In genomic region chr11:81680511-81680910, GRCm38 (mm10) we compare ENCODE assay signal across 18 mouse cellular contexts.
DNase-seq lines count a peak whose midpoint lies in the region; ATAC-seq and TF ChIP-seq lines count a peak whose summit lies in the region.
"Had no signal": no experiment of that assay in that cellular context is flagged by ENCODE, and none has a peak within 500 bp of the region (broad histone marks: within the 10 kb centered on the region; RNA-seq: fewer than 3 reads in every experiment).

No protein-coding gene starts in this region.

- TF ChIP-seq CTCF in brain, embryonic 14.5 days (IDR thresholded peaks at IDR 0.05; ENCODE audit: borderline replicate concordance, extremely low read depth, insufficient read depth, insufficient read length), result no peak

- no peak for TF ChIP-seq POLR2A in brain, embryonic 14.5 days (IDR thresholded peaks at IDR 0.05; ENCODE audit: borderline replicate concordance, extremely low read depth, insufficient read depth, insufficient read length, poor library complexity, severe bottlenecking)

- H3K9ac ChIP-seq in forebrain, embryonic 14.5 days (ENCODE audit: low read length), result no peak overlapping the region
- no peak overlapping the region for H3K9ac ChIP-seq in forebrain, embryonic 11.5 days (ENCODE audit: low read length)
- no peak overlapping the region for H3K9ac ChIP-seq in forebrain, embryonic 16.5 days (replicated peaks; ENCODE audit: low read depth, low read length)
- no peak overlapping the region for H3K9ac ChIP-seq in forebrain, embryonic 12.5 days
- H3K9ac ChIP-seq: embryonic facial prominence, embryonic 12.5 days had no signal

- H3K36me3 ChIP-seq in forebrain, embryonic 14.5 days (ENCODE audit: control insufficient read depth, insufficient read depth, low read length), result no peaks in the 10 kb centered on the region
- H3K36me3 ChIP-seq in forebrain, embryonic 11.5 days (ENCODE audit: control insufficient read depth, insufficient read depth, low read length), result no peaks in the 10 kb centered on the region
- H3K36me3 ChIP-seq in forebrain, embryonic 16.5 days (ENCODE audit: control insufficient read depth, insufficient read depth), result no peaks in the 10 kb centered on the region
- H3K36me3 ChIP-seq in forebrain, embryonic 12.5 days (replicated peaks), result no peaks in the 10 kb centered on the region
- H3K36me3 ChIP-seq: embryonic facial prominence, embryonic 10.5 days; embryonic facial prominence, embryonic 12.5 days had no signal

- 0 out of 2 replicates have a peak overlapping the region, but pooled peaks have one; percentile 21 for H3K27ac ChIP-seq in forebrain, embryonic 14.5 days (ENCODE audit: low read depth, low read length)
- H3K27ac ChIP-seq in forebrain, embryonic 11.5 days (ENCODE audit: low read depth, low read length), result no peak overlapping the region
- H3K27ac ChIP-seq in forebrain, embryonic 16.5 days (ENCODE audit: low read length), result 0 out of 2 replicates have a peak overlapping the region, but pooled peaks have one; percentile 1
- H3K27ac ChIP-seq in forebrain, embryonic 12.5 days, result no peak overlapping the region
- H3K27ac ChIP-seq: embryonic facial prominence, embryonic 10.5 days; embryonic facial prominence, embryonic 12.5 days had no signal

- no peak overlapping the region for H3K4me2 ChIP-seq in forebrain, embryonic 14.5 days (ENCODE audit: low read length)
- H3K4me2 ChIP-seq in forebrain, embryonic 11.5 days (ENCODE audit: low read depth, low read length, severe bottlenecking), result no peak overlapping the region
- H3K4me2 ChIP-seq in forebrain, embryonic 16.5 days (ENCODE audit: low read length), result no peak overlapping the region
- H3K4me2 ChIP-seq in forebrain, embryonic 12.5 days, result no peak overlapping the region
- H3K4me2 ChIP-seq: embryonic facial prominence, embryonic 12.5 days had no signal

- ATAC-seq in forebrain, embryonic 14.5 days, result no peak
- no peak for ATAC-seq in forebrain, embryonic 11.5 days (replicated peaks; ENCODE audit: low FRiP score)
- ATAC-seq in forebrain, embryonic 16.5 days, result no peak
- no peak for ATAC-seq in forebrain, embryonic 12.5 days (ENCODE audit: low FRiP score)

- no peak overlapping the region for H3K4me3 ChIP-seq in forebrain, embryonic 14.5 days (ENCODE audit: low read depth, low read length)
- H3K4me3 ChIP-seq in forebrain, embryonic 11.5 days (ENCODE audit: low read depth, low read length), result no peak overlapping the region
- H3K4me3 ChIP-seq in forebrain, embryonic 16.5 days (replicated peaks; ENCODE audit: low read length), result no peak overlapping the region
- H3K4me3 ChIP-seq in forebrain, embryonic 12.5 days (replicated peaks), result no peak overlapping the region
- H3K4me3 ChIP-seq: embryonic facial prominence, embryonic 10.5 days; embryonic facial prominence, embryonic 12.5 days had no signal

- H3K4me1 ChIP-seq in forebrain, embryonic 14.5 days (ENCODE audit: control insufficient read depth, insufficient read depth, low read length), result no peaks in the 10 kb centered on the region
- no peaks in the 10 kb centered on the region for H3K4me1 ChIP-seq in forebrain, embryonic 11.5 days (replicated peaks; ENCODE audit: control insufficient read depth, insufficient read depth, low read length)
- H3K4me1 ChIP-seq in forebrain, embryonic 16.5 days (replicated peaks; ENCODE audit: control insufficient read depth, insufficient read depth, low read length), result peaks cover 4% of the 10 kb centered on the region
- no peaks in the 10 kb centered on the region for H3K4me1 ChIP-seq in forebrain, embryonic 12.5 days
- H3K4me1 ChIP-seq: embryonic facial prominence, embryonic 12.5 days had no signal

- H3K27me3 ChIP-seq in forebrain, embryonic 14.5 days (replicated peaks; ENCODE audit: control insufficient read depth, insufficient read depth, low read length), result no peaks in the 10 kb centered on the region
- H3K27me3 ChIP-seq in forebrain, embryonic 11.5 days (ENCODE audit: control insufficient read depth, insufficient read depth, low read length), result no peaks in the 10 kb centered on the region
- no peaks in the 10 kb centered on the region for H3K27me3 ChIP-seq in forebrain, embryonic 16.5 days (replicated peaks; ENCODE audit: control insufficient read depth, insufficient read depth, low read length)
- no peaks in the 10 kb centered on the region for H3K27me3 ChIP-seq in forebrain, embryonic 12.5 days
- H3K27me3 ChIP-seq: embryonic facial prominence, embryonic 12.5 days had no signal

- H3K9me3 ChIP-seq in forebrain, embryonic 14.5 days (replicated peaks; ENCODE audit: control insufficient read depth, low read length), result no peaks in the 10 kb centered on the region
- no peaks in the 10 kb centered on the region for H3K9me3 ChIP-seq in forebrain, embryonic 11.5 days (ENCODE audit: control insufficient read depth, low read length)
- no peaks in the 10 kb centered on the region for H3K9me3 ChIP-seq in forebrain, embryonic 16.5 days (ENCODE audit: control insufficient read depth, low read length)
- H3K9me3 ChIP-seq in forebrain, embryonic 12.5 days, result no peaks in the 10 kb centered on the region
- H3K9me3 ChIP-seq: embryonic facial prominence, embryonic 10.5 days; embryonic facial prominence, embryonic 12.5 days had no signal

- WGBS in forebrain, embryonic 14.5 days, result 38% methylated on average over 2 of the region's 2 CpGs
- WGBS in forebrain, embryonic 11.5 days, result 65% methylated on average over 2 of the region's 2 CpGs
- 30% methylated on average over 2 of the region's 2 CpGs for WGBS in forebrain, embryonic 16.5 days
- 43% methylated on average over 2 of the region's 2 CpGs for WGBS in forebrain, embryonic 12.5 days

- peak; percentile 57 for DNase-seq in forebrain, embryonic 14.5 days (ENCODE audit: low spot score)
- DNase-seq in forebrain, embryonic 11.5 days (ENCODE audit: low spot score), result no peak
- peak; percentile 33 for DNase-seq in heart, adult 11 months
- no peak for DNase-seq in heart, adult 9 months (ENCODE audit: low spot score in 2 of 2)
- peak; percentile 67 for DNase-seq in brain, embryonic 14.5 days (ENCODE audit: low read depth)
- DNase-seq in urinary bladder, postnatal 25 days (ENCODE audit: low spot score), result no peak
- DNase-seq: adrenal gland, adult 2 months; adrenal gland, postnatal 10 days; adrenal gland, postnatal 25 days; cerebellum, adult 11-12 months; cerebellum, adult 2 months; cerebellum, adult 9-10 months; cerebellum, postnatal 10 days; cerebellum, postnatal 25 days had no signal

Comparison
In these comparisons a context has a peak if more than half of its experiments do, and no peak if none do; other contexts are left out.
1. DNase-seq: peak in forebrain, embryonic 14.5 days (single experiment), heart, adult 11 months (single experiment) and brain, embryonic 14.5 days (single experiment); none in forebrain, embryonic 11.5 days (single experiment), heart, adult 9 months (0 of 2) and urinary bladder, postnatal 25 days (single experiment).
2. H3K27ac ChIP-seq: peak in forebrain, embryonic 14.5 days (single experiment) and forebrain, embryonic 16.5 days (single experiment); none in forebrain, embryonic 11.5 days (single experiment) and forebrain, embryonic 12.5 days (single experiment).